Mouse (Mus musculus): ENCODE results near the gene Ptrh1.

Gene Ptrh1

DNA sequence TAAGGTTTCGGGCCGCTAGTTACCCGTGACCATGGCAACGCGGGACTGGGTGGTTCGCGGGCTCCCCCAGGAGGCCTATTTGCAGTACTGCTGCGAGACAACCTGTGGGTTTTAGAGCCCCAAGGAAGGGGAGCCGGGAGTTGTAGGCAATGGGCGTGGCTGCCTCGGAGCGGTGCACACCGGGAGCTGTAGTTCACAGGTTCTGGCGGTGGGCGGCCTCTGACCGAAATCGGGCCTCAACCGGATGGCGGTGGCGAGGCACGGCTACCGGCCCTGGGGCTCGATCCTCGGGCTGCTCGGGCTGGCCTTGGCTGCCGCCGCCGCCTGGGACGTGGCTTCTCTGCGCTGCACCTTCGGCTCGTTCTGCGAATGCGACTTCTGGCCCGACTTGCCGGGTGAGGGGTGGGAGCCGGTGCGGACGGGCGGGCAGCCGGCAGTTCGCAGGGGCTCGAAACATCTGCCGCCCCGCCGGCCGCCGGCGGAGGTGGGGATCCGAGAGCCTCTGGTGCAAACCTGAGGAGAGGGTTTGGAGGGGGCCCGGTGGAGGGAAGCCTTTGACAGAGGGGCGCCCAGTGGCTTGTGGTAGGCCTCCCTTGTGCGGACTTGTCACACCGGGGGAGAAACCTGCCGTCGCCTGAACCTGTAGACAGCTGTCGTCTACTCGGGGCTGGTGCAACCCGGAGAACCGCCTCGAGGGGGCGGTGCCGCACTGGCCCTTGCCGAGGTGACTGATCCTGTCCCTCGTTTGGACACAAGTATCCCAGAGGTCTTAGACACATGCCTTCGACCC is 18.3 kb upstream of the Ptrh1 start, which contains the start of gene Tor2a:
Gene Tor2a, plus strand, starts transcription at position 179 of the 790 bp plus-strand sequence.
- DNase-seq: peak; percentile 97 to 98

GRCm38 (mm10) chr2:32758503-32758902 is 17.1 kb upstream of the Ptrh1 start:
- peak; percentile 39 to 59 for DNase-seq

DNA sequence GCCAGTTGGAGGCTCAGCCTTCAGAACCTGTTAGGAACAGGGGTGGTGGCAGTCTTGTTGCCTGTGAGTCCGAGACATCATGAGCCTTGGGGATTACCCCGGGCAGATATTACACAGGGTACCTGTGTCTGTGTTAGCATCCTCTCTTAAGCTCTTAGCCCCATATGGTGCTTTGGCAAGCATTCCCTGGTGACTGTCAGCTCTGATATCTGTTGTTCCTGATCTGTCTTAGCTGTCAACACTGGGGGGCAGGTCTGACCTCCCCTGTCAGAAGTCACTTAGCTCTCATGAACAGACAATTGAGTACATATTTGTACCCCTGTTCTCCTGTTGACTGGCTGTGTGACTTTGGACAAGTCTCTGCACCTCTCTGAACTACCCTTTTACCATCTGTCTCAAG is 16.6 kb upstream of the Ptrh1 start:
- no peak for DNase-seq

- no peak for DNase-seq
Measured at GRCm38 (mm10) chr2:32761361-32761760, 14.2 kb upstream of the Ptrh1 start.

GRCm38 (mm10) chr2:32761859-32762258 is 13.7 kb upstream of the Ptrh1 start:
- no peak for DNase-seq

DNA sequence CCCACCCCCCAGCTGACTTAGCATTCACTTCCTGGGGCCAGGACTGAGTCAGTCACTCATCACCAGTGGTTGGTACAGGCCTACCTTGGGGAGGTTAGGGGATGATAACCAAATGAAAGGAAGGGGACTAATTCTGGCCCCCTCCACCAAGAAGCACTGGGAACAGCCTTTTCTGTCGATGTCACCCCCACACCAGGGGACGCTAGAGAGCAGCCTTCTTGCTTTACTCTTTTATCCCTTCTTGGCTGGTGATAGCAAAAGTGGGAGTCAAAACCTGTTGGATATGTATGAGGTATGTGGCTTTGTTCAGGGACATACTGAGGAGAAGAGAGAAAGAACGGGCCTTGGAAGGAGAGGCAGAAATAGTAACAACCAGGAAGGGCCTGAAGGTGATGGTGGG is 12.2 kb upstream of the Ptrh1 start:
- no peak for DNase-seq

- no peak for DNase-seq
Measured at GRCm38 (mm10) chr2:32767241-32767640, 8.3 kb upstream of the Ptrh1 start.

- peak; percentile 45 to 58 for DNase-seq
Measured at GRCm38 (mm10) chr2:32768661-32769285, 6.8 kb upstream of the Ptrh1 start.

- no peak for DNase-seq
Measured at GRCm38 (mm10) chr2:32769327-32770085, 6.1 kb upstream of the Ptrh1 start.

DNA sequence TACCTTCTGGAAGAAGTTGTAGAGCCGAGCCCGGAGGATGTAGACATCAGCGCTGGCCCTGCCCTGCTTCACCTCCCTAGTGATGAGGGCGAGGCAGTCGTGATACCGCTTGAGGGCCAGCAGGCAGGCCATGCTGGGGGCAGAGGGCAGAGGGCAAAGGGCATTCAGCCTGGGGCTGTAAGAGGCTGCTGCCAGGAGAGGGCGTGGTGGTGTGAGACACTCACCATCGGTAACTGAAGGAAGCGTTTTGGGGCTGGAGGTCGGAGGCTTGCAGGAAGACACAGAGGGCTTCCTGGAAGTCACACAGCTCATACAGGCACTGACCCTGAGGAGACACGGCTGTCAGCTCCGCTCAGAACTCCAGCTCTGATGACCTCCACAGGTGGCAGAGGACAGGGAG is 3.7 kb upstream of the Ptrh1 start:
- DNase-seq: peak; percentile 41 to 59

DNA sequence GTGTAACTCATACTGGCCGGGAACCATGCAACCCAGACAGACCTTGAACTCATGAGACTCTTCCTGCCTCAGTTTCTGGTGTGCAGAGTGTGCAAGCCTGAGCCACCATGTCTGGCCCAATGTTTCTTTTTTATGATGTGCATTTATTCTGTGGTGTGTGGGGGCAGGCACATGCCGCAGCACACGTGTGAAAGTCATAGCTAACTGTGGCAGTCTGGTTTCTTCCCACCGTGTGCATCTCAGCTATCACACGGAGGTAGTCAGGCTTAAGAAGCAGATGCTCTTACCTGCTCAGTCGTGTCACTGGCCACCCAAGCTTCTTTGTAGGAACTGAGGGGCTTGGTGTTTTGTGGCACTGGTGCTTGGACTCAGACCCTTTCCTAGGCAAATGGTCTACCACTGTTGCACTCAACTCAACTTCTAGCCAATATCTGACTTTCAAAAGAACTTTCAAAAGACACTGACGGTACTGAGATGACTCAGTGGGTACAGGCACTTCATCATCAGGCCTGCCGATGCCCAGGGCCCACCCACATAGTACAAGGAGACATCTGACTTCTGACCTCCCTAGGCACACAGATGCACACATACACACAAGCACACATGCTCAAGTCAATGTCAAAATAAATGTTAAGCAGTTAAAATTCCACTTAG is 2.8 kb upstream of the Ptrh1 start:
- no peak for DNase-seq

DNA sequence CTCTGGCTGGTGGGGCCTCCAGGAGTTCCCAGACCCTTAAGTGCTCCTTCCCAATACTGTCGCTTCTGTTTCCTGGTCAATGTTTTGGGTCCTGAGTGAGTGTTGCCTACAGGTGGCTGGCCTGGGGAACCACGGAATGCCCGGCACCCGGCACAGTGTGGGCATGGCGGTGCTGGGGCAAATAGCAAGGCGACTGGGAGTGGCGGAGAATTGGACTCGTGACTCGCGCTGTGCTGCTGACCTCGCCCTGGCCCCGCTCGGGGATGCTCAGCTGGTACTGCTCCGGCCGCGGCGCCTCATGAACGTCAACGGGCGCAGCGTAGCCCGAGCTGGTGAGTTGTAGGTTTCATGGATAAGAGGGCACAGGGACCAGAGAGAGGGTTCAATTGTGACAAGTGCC is 606 bp downstream of the Ptrh1 start:
- DNase-seq: no peak

- no peak for DNase-seq
Measured at GRCm38 (mm10) chr2:32778081-32778480, 2.5 kb downstream of the Ptrh1 start.

- peak; percentile 41 to 62 for DNase-seq
Measured at GRCm38 (mm10) chr2:32779131-32779530, 3.5 kb downstream of the Ptrh1 start.

GRCm38 (mm10) chr2:32779714-32780113 is 4.1 kb downstream of the Ptrh1 start:
- DNase-seq: no peak

- DNase-seq: no peak
Measured at GRCm38 (mm10) chr2:32781710-32782109, 6.1 kb downstream of the Ptrh1 start.

DNA sequence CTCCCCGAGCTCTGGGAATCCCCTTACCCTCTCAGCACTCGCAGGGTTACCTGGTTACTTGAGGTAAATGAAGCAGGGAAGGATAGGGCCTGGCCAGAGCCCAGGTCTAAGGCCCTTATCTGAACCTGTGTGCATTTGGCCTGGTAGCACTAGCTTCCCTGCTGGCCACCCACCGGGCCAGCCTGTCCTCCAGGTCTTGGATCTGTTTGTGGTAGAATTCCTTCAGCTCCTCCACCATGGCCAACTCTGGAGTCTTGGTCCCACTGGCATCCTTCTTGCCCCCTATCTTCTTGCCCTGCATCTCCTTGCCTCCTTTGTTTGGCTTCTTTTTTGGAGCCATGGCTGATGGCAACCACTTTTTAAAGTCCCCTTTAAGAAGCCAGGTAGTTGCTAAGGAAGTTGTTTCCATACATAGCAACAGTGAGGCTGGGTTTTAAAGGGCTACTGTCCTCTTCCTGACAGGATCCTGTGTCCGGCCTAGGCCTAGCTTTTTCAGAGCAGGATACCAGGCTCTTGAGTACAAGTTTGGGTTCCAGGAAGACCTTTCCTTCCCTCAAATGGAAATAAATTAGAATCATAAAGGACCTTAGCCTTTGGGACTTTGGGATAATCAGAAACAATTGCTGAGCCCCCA is 8.6 kb downstream of the Ptrh1 start, which contains the start of gene Cfap157:
Gene Cfap157, minus strand, starts transcription at position 381 of the 634 bp plus-strand sequence.
- DNase-seq: peak in 1 of 2 experiments; percentile 23

DNA sequence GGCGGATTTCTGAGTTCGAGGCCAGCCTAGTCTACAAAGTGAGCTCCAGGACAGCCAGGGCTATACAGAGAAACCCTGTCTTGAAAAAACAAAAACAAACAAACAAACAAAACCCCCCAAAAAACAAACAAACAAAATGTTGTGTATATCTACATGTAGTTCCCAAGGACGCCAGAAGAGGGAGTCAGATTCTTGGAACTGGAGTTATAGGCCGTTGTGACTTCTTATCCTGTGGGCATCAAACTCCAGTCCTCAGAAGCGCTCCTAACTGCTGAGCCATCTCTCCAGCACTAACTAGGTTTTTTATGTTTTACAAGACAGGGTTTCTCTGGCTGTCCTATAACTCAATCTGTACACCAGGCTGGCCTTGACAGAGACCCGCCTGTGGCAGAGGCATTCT is 11.6 kb downstream of the Ptrh1 start:
- no peak for DNase-seq

- no peak for DNase-seq
Measured at GRCm38 (mm10) chr2:32788581-32788980, 13.0 kb downstream of the Ptrh1 start.

GRCm38 (mm10) chr2:32791297-32791696 is 15.7 kb downstream of the Ptrh1 start:
- DNase-seq: no peak

GRCm38 (mm10) chr2:32795748-32796418 is 20.3 kb downstream of the Ptrh1 start:
- no peak for DNase-seq
